Mouse (Mus musculus): Measurements from ENCODE around the gene Trrap.
A peak's percentile ranks its signal among the peaks of the same experiment; 100 is the strongest.

Trrap gene

DNA sequence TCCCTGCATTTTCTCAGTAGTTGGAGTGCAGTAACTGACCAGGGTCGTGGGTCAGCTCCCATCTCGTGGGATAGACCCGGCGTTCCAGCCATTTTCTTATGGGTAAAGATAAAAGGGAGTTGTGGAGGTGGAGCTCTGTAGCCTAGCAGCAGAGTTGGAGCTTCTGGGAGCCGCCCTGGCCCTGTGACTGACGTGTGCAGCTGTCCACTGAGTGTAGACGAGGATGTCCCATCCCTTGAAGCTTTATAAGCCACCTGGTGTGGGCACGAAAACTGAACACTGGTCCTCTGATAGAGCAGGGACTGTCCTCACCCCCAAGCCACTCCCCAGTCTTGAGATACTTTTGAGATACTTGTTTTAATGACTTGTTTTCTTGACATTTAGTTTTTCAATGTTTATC, 13.1 kb downstream of the Trrap start:
- no peak for DNase-seq (ENCODE audit: low spot score in 2 of 2)

- DNase-seq (ENCODE audit: low spot score in 2 of 2), result peak in 1 of 2 experiments; percentile 40
These were observed 18.9 kb downstream of the Trrap start for GRCm38 (mm10) chr5:144786464-144786863.

- no peak for DNase-seq (ENCODE audit: low spot score in 2 of 2)
These were observed 25.8 kb downstream of the Trrap start for GRCm38 (mm10) chr5:144793374-144793773.

DNA sequence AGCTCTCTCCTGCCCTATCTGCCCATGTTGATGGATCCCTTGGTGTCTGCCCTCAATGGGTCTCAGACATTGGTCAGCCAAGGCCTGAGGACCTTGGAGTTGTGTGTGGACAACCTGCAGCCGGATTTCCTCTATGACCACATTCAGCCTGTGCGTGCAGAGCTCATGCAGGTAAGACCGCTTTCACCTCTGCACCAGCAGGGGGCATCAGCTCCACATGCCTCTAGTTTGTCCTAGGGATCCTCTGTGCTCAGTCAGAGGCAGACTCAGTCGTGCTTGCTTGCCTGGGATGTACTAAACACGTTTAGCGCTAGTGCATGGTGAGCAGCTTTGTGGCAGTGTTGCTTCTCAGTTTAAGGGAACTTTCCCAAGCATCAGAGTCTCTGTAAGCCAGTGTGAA, 27.2 kb downstream of the Trrap start:
- peak; percentile 24 to 51 for DNase-seq (ENCODE audit: low spot score in 2 of 2)

GRCm38 (mm10) chr5:144797116-144797515, 29.6 kb downstream of the Trrap start:
- DNase-seq (ENCODE audit: low spot score in 2 of 2), result no peak

GRCm38 (mm10) chr5:144803066-144803465, 35.5 kb downstream of the Trrap start:
- DNase-seq (ENCODE audit: low spot score in 2 of 2), result no peak

DNA sequence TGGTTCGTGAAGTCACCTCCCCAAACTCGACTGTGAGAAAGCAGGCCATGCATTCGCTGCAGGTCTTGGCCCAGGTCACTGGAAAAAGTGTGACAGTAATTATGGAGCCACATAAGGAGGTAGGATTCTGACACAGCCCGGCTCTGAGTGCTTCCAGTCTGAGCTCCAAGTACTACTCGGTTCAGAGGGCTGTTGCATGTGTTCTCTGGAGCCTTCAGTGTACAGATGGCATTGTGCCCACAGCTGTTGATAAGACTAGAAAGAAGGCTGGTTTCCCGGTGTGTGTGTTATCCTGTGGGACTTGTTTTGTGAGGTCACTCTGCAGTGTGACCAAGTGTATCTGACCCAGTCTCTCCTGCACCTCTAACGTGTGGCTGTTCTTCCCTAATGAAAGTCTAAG, 36.6 kb downstream of the Trrap start:
- DNase-seq (ENCODE audit: low spot score in 2 of 2), result no peak

- no peak for DNase-seq (ENCODE audit: low spot score in 2 of 2)
These were observed 39.4 kb downstream of the Trrap start for GRCm38 (mm10) chr5:144806931-144807330.

GRCm38 (mm10) chr5:144828365-144829102, 61.0 kb downstream of the Trrap start:
- no peak for DNase-seq (ENCODE audit: low spot score in 2 of 2)

DNA sequence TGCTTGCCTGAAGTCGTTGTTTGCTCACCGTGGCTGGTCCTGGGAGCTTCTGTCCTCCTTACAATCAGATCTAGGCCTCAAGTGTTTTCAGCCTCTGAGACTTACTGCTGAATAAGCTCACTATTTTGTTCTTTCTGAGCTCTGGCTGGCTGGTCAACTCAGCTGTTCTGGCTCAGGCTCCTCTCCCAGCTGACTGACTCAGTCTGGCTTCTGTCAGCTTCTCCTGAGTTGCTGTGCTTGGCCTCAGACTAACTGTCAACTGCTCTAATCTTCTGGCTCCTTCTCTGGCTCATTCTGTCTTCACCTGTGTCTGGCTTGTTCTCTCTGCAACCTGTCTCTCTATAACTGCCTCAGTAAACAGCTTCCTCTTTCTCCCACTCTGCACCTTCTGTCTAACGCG, 62.1 kb downstream of the Trrap start:
- DNase-seq (ENCODE audit: low spot score in 2 of 2), result no peak

- no peak for DNase-seq (ENCODE audit: low spot score in 2 of 2)
These were observed 64.4 kb downstream of the Trrap start for GRCm38 (mm10) chr5:144831840-144832469.

- DNase-seq (ENCODE audit: low spot score in 2 of 2), result peak in 1 of 2 experiments; percentile 53
These were observed 68.6 kb downstream of the Trrap start for GRCm38 (mm10) chr5:144836100-144836499.

DNA sequence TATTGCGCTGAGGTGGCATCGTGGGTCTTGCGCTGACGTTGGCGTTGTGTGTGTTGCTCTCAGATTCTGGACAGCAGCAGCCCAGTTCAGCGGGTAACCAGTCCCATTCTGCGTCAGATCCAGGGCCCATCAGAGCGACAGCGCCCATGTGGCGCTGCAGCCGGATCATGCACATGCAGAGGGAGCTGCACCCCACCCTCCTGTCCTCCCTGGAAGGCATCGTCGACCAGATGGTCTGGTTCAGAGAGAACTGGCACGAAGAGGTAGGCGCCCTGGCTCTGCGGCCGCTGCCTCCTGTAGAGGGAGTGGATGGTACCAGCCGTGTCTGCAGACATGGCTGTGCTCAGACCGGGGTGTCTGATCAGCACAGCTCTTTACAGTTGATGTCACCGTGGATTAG, 77.8 kb downstream of the Trrap start:
- DNase-seq (ENCODE audit: low spot score in 2 of 2), result no peak

- DNase-seq (ENCODE audit: low spot score in 2 of 2), result no peak
These were observed 81.2 kb downstream of the Trrap start for GRCm38 (mm10) chr5:144848735-144849134.

- DNase-seq (ENCODE audit: low spot score in 2 of 2), result no peak
These were observed 82.4 kb downstream of the Trrap start for GRCm38 (mm10) chr5:144849932-144850331.

GRCm38 (mm10) chr5:144851820-144852219, 84.3 kb downstream of the Trrap start:
- no peak for DNase-seq (ENCODE audit: low spot score in 2 of 2)

DNA sequence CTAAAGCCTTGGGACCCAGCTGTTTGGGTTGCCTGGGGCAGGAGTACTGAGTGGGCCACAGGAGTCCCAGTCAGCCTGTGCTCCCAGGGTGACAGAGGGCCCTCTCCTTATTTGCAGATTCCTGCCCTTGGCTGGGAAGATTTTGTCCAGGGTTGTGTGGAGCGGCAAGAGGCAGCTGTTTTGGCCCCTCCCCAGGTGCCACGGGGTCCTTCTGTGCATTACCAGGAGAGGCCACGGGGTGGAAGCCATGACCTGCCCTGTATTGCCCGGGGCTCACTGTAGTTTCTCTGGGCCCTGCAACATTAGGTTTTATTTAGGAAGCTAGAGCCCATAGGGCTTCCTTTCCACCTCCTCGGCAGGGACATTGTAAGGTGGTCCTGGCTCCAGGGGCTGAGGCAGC, 86.4 kb downstream of the Trrap start:
- DNase-seq (ENCODE audit: low spot score in 2 of 2), result no peak

DNA sequence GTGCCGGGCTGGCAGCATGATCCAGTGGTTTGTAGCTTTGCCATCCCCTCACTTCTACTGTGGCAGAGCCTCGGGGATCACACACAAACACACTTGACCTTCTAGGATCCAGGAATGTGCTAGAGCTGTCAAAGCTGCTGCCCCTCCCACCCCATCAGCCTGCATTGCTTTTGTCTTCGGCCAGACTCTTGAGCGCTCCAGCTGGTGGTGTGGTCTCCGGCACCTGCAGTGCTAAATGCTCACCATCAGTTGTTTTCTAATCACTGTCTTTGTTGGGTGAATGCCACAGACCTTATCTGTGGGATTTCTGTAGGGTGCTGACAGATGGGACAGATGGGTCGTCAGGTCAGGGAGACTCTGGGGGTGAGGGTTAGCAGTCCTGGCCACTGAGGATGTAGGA, 88.4 kb downstream of the Trrap start:
- no peak for DNase-seq (ENCODE audit: low spot score in 2 of 2)

DNA sequence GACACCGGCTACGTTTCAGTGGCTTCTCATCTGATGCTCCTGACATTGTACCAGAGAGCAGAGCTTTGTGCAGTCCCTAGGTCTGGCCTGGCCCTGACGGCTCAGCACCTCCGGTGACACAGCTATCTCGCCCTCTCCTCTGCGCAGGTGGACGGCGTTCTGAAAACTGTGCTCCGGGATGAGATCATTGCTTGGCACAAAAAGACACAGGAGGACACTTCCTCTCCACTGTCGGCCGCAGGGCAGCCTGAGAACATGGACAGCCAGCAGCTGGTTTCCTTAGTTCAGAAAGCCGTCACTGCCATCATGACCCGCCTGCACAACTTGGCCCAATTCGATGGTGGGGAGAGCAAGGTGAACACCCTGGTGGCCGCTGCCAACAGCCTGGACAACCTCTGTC, 91.0 kb downstream of the Trrap start:
- DNase-seq (ENCODE audit: low spot score in 2 of 2), result no peak

DNA sequence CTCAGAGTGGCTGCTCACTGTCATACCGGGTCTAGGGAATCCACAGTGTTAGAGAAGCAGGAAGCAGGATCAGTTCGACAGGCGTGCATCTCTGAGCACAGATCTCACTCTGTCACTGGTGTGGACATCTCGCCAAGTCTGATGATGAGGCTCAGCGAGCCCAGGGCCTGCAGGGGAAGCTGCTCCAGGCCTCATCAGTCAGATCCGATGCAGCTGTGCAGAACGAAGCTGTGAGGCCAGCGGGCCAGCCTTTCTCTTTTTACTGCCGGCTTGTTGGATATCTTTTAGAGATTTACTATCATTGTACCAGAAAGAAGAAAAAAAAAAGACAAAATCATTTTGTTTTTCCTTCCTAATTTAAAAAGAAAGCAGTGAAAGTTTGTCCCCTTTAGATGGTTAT, 91.8 kb downstream of the Trrap start:
- no peak for DNase-seq (ENCODE audit: low spot score in 2 of 2)

DNA sequence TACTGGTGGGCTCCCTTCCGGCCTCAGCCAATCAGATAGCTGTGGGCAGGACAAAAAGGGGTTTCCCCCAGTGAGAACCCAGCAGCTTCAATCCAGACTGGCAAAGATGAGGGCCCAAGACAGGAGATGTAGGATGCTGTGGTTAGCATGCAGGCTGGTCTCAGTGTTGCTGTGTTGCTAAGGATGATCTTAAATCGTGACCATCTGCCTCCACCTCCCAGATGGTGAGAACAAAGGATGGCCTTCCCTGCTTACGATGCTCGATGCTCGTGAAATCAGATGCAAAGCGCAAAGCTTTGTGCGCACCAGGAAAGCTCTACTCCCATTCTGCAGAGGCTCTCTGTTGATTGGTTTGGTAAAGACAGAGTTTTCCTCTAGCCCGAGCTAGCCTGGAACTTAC, 93.4 kb downstream of the Trrap start:
- peak in 1 of 2 experiments; percentile 38 for DNase-seq (ENCODE audit: low spot score in 2 of 2)

GRCm38 (mm10) chr5:144866923-144867322, 99.4 kb downstream of the Trrap start:
- DNase-seq (ENCODE audit: low spot score in 2 of 2), result no peak

DNA sequence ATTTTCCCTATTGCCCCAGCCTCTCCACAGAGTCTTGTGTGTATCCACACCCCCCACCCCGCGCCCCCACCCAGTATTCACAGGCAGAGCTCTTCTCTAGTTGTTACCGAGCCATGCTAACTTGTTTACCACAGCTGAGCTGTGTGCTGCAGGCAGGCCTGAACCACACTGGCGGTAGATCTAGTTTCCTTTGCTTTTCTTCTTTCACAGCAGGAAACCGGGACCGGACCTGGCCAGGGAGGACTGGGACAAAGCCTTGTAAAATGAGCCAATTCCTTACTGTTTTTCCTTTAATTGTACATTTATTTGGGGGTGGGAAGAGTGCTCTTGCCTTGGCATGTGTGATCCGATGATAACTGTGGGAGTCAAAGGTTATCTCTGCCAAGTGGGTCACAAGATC, 101.9 kb downstream of the Trrap start:
- no peak for DNase-seq (ENCODE audit: low spot score in 2 of 2)

DNA sequence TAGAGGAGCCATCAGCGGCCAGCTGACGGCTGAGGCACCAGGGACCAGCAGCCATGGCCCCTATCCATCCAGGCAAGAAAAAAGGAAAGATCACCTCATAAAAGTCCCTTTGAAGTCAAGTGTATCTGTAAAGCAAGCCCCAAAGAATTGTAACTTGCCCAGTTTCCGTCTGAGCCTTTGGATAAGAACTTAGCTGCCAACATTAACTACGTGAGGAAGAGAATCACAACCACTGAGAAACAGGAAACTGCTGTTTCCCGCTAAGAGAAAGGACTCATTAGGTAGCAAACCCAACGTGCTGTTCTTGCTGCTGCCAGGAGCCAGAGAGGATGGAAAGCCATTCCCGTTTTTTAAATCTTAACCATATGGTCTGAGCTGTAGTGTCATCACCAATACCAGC, 103.2 kb downstream of the Trrap start:
- DNase-seq (ENCODE audit: low spot score in 2 of 2), result no peak

Data from frontal cortex, postnatal 36 days (tissue).